Mouse (Mus musculus) forebrain, embryonic 12.5 days (tissue): Measurements from ENCODE around the gene Catsper3. TPM values are rescaled to one million over a fixed set of nuclear protein-coding genes. Genes with fewer than 3 reads are reported as not detected.

Experiments used
- ATAC-seq: fragments of 200-750 bp; cut with Nextera tagmentation; 2 replicates; pipeline ENCODE4 v1.8.0; 2017; ENCODE audit warnings: moderate TSS enrichment; ENCODE audit not compliant: low FRiP score
- H3K27ac ChIP-seq: fragments of 300-500 bp; sonication (generic); 2 replicates; pipeline ENCODE4 v1.5.1; 2016; ENCODE audit warnings: mild to moderate bottlenecking
- H3K27me3 ChIP-seq: fragments of 300-500 bp; sonication (generic); 2 replicates; pipeline ENCODE4 v1.6.1; 2016; ENCODE audit warnings: mild to moderate bottlenecking
- H3K36me3 ChIP-seq: fragments of 300-500 bp; sonication (generic); replicated peaks from 2 replicates; pipeline ENCODE4 v1.6.1; 2016; ENCODE audit warnings: mild to moderate bottlenecking
- H3K4me1 ChIP-seq: fragments of 300-500 bp; sonication (generic); 2 replicates; pipeline ENCODE4 v1.6.1; 2016
- H3K4me2 ChIP-seq: fragments of 300-500 bp; sonication (generic); 2 replicates; pipeline ENCODE4 v1.6.1; 2016; ENCODE audit warnings: mild to moderate bottlenecking, moderate library complexity
- H3K4me3 ChIP-seq: fragments of 300-500 bp; sonication (generic); replicated peaks from 2 replicates; pipeline ENCODE4 v1.5.1; 2016; ENCODE audit warnings: mild to moderate bottlenecking
- H3K9ac ChIP-seq: fragments of 300-500 bp; sonication (generic); 2 replicates; pipeline ENCODE4 v1.6.1; 2016; ENCODE audit warnings: mild to moderate bottlenecking
- H3K9me3 ChIP-seq: fragments of 300-500 bp; sonication (generic); 2 replicates; pipeline ENCODE4 v1.6.1; 2016
- WGBS: fragments of 180-500 bp; shearing (Covaris S2); methylation state at CpG from one replicate; pipeline ENCODE4 v1.1.7; 2016; 5-methylcytosine and 5-hydroxymethylcytosine counted together
- polyA plus RNA-seq: library from polyadenylated mRNA; unstranded; fragments of >200 nt; fragmentation: Nextera tagmentation; extraction: Ambion mirVana; gene quantifications from 2 replicates; pipeline ENCODE4 v1.2.1, GENCODE M21; 2016

The Catsper3 gene
- polyA plus RNA-seq, 1 experiment from 2014 or later: not detected

DNA sequence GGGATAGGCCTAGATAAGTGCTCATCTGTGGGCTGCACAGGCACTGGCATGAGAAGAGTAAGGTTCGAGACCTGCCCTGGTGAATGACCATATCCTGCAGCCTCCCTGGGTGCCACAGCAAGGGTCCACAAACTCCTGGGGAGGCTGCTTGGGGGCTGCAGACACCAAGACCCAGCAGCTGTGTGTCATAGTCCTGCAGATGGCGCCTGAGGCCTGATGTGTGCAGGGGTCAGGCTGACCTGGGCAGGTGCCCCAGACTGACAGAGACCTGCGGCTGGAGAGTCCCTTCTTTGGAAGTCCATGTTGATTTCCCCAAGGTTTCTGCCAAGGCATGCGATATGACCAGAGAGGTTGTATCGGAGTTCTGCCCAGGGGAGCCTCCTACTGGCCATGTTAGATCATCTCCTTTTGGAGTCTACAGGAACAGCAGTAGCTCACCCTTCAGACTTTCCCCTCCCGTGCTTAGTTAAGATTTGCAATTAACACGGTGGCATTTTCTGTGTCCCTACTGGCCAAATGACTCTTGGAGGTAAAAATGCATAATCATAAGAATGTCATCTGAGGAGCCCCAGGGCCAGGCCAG is 24.8 kb downstream of the Catsper3 start:
- Histone ChIP-seq H3K36me3 (no peaks in the 10 kb centered on the region), H3K27ac (no peak overlapping the region), H3K9me3 (no peaks in the 10 kb centered on the region), H3K9ac (no peak overlapping the region), H3K27me3 (no peaks in the 10 kb centered on the region; the same call in 1 of the 2 replicates), H3K4me1 (no peaks in the 10 kb centered on the region), H3K4me2 (no peak overlapping the region), H3K4me3 (no peak overlapping the region)
- ATAC-seq: no peak
- 69% methylated on average over 7 of the region's 7 CpGs for WGBS

DNA sequence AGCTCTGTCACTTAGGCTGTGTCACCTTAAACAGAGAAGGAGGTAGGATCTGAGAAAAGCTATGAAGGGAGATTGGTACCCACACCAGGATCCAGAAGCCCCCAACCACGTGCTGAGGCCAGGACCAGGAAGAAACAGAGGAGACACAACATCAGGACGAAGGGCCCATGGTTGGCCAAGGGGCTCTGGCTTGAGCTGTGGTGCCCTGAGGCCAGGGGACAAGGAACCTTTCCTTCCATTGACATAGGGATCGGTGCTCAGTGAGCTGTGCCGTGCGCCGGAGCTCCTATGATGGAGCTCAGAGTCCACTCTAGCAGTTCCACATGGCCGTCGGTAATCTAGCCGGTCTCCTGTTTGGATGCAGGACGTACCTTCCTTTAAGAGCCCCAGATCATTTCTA is 25.3 kb downstream of the Catsper3 start:
- H3K9me3 ChIP-seq: no peaks in the 10 kb centered on the region
- no peaks in the 10 kb centered on the region for H3K36me3 ChIP-seq
- H3K4me2 ChIP-seq: no peak overlapping the region
- no peak for ATAC-seq
- WGBS: 89% methylated on average over 10 of the region's 10 CpGs
- H3K9ac ChIP-seq: no peak overlapping the region
- no peaks in the 10 kb centered on the region for H3K4me1 ChIP-seq
- H3K27ac ChIP-seq: no peak overlapping the region
- no peak overlapping the region for H3K4me3 ChIP-seq
- H3K27me3 ChIP-seq: no peaks in the 10 kb centered on the region; the same call in 1 of the 2 replicates

DNA sequence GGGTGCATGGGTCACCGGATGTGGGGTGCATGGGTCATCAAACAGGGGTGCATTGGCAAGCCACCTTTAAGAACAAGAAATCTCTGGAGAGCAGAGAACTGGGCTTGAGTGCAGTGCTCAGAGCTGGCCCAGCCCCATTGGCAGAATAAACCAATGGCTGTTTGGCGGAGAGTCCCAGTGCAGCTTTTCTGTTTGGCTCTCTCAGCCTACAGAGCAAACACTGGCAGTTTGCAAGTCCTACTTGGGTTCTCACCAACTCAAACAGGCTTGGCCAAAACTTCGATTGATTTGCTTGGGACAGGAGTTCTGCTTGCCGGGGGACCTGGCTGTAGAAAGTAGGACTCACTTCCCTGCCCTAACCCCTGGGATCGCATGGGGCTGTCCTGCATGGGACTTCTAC is 26.6 kb downstream of the Catsper3 start:
- Histone ChIP-seq H3K9ac (no peak overlapping the region), H3K9me3 (no peaks in the 10 kb centered on the region), H3K36me3 (no peaks in the 10 kb centered on the region), H3K27me3 (peaks cover 4% of the 10 kb centered on the region; the same call in 1 of the 2 replicates), H3K27ac (no peak overlapping the region), H3K4me3 (no peak overlapping the region), H3K4me2 (no peak overlapping the region), H3K4me1 (no peaks in the 10 kb centered on the region)
- no peak for ATAC-seq
- WGBS: 75% methylated on average over 5 of the region's 5 CpGs

GRCm38 (mm10) chr13:55813490-55814016 is 29.2 kb downstream of the Catsper3 start:
- Histone ChIP-seq H3K9ac (no peak overlapping the region), H3K4me3 (no peak overlapping the region), H3K4me2 (no peak overlapping the region), H3K4me1 (no peaks in the 10 kb centered on the region), H3K27ac (no peak overlapping the region), H3K9me3 (no peaks in the 10 kb centered on the region), H3K36me3 (no peaks in the 10 kb centered on the region), H3K27me3 (peaks cover 10% of the 10 kb centered on the region)
- ATAC-seq: no peak
- 62% methylated on average over 5 of the region's 5 CpGs for WGBS

DNA sequence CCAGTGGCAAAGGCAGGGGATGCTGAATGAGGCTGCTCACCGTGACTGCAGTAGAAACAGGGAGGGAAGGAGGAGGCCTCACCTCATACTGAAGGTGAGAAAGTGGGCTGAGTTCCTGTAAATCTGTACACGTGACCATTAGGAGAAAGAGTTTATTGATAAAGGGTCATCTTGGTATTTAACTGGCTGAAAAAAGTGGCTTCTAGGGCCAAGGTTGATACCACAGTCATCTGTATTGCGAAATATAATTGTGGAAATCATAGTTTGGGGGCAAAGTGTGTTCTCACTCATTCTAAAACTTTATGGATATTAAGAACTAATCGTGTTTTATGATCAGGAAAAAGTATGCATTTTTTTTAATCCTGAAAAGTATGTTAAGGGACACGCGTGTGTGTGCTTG is 30.5 kb downstream of the Catsper3 start:
- WGBS: 85% methylated on average over 6 of the region's 6 CpGs
- no peak overlapping the region for H3K4me3 ChIP-seq

DNA sequence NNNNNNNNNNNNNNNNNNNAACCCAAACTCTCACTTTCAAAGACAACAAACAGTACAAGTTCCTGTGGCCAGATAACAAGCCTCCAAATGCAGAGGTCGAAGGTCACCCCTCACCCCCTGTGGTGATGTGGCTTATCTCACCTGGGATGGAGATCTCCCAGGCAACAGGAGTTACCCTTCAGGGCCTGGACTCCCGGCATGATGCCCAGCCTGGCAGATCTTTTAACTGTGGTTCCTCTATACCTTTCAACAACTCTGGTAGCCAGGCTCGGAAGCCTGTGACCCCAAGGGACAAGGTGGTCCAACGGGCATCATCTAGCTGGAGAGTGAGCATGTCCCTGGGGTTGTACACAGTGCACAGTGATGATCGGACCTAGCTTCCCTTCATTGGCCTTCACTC is 38.1 kb downstream of the Catsper3 start:
- no peaks in the 10 kb centered on the region for H3K36me3 ChIP-seq
- H3K27me3 ChIP-seq: peaks cover 81% of the 10 kb centered on the region
- no peak overlapping the region for H3K4me3 ChIP-seq
- H3K9ac ChIP-seq: no peak overlapping the region
- no peaks in the 10 kb centered on the region for H3K9me3 ChIP-seq
- 55% methylated on average over 5 of the region's 5 CpGs for WGBS
- H3K27ac ChIP-seq: no peak overlapping the region
- ATAC-seq: no peak
- H3K4me2 ChIP-seq: no peak overlapping the region
- H3K4me1 ChIP-seq: peaks cover 13% of the 10 kb centered on the region

More for the DNA sequence above, 30.5 kb downstream of the Catsper3 start:
- Histone ChIP-seq H3K36me3 (no peaks in the 10 kb centered on the region), H3K9me3 (no peaks in the 10 kb centered on the region), H3K27me3 (peaks cover 15% of the 10 kb centered on the region), H3K4me2 (no peak overlapping the region), H3K9ac (no peak overlapping the region), H3K4me1 (no peaks in the 10 kb centered on the region), H3K27ac (no peak overlapping the region)
- ATAC-seq: no peak

- no peak overlapping the region for H3K27ac ChIP-seq
- no peaks in the 10 kb centered on the region for H3K36me3 ChIP-seq
- H3K27me3 ChIP-seq: peaks cover 95% of the 10 kb centered on the region
- peaks cover 21% of the 10 kb centered on the region for H3K4me1 ChIP-seq
- 6% methylated on average over 10 of the region's 10 CpGs for WGBS
- H3K9ac ChIP-seq: no peak overlapping the region
- H3K4me3 ChIP-seq: no peak overlapping the region
- ATAC-seq: no peak
- no peaks in the 10 kb centered on the region for H3K9me3 ChIP-seq
- no peak overlapping the region for H3K4me2 ChIP-seq
Observed at GRCm38 (mm10) chr13:55824151-55824945, 40.0 kb downstream of the Catsper3 start.

DNA sequence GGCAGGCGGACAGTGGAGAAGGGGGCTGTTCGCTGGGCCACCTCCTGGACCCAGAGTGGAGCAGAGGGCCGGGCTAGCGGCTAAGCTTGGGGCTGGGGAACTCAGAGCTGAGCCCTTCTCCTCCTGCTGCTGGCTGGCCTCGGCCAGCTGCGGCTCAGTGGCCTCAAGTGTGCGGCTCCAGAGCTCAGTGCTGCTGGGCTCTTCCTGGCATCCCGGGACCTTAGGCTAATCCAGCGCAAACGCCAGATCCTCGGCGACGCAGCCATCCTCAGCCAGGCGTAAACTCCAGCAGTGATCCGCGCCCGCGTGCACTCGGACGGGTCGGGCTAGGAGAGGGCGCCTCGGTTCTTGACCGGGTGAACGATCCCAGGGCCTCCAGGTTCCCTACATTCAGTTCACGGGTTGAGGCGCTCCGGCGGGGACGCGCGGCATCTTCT is 40.9 kb downstream of the Catsper3 start:
- under 1% methylated on average over 31 of the region's 32 CpGs for WGBS
- ATAC-seq: no peak

DNA sequence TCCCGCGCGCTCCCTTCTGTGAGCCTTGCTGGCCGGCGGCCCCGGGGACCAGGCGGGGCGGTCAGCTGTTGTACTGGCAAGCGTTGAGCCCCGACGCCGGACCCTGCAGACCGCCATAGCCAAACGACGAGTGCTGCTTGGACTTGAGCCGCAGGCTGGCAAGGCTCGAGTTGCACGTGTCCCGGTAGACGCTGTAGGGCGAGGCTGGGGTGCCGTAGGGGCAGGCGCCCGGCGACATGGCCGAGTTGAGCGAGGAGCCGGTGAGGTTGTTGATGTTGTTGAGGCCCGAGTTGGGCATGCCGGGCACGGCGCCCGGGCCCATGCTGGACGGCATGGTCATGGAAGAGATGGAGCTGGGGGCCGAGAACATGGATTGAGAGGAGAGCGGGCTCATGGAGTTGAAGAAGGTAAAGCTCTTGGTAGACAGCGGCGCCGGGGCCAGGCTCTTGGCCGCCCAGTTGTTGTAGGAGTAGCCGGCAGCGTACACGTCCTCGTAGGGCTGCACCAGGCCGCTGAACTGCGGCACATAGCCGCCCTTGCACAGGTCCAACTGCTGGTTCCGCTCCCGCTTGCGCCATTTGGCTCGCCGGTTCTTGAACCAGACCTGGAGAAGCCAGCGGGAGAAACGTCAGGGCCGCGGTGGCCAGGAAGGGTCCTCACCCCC is 41.8 kb downstream of the Catsper3 start:
- Histone ChIP-seq H3K9ac (no peak overlapping the region), H3K4me2 (no peak overlapping the region), H3K27me3 (peaks cover 92% of the 10 kb centered on the region), H3K36me3 (no peaks in the 10 kb centered on the region), H3K4me1 (peaks cover 35% of the 10 kb centered on the region), H3K4me3 (0 out of 2 replicates have a peak overlapping the region, but pooled peaks have one; percentile 5), H3K9me3 (no peaks in the 10 kb centered on the region), H3K27ac (no peak overlapping the region)
- no peak for ATAC-seq
- under 1% methylated on average over 56 of the region's 56 CpGs for WGBS

More for the DNA sequence above, 40.9 kb downstream of the Catsper3 start:
- Histone ChIP-seq H3K27ac (no peak overlapping the region), H3K36me3 (no peaks in the 10 kb centered on the region), H3K9ac (no peak overlapping the region), H3K4me1 (peaks cover 26% of the 10 kb centered on the region), H3K4me3 (no peak overlapping the region), H3K9me3 (no peaks in the 10 kb centered on the region), H3K4me2 (no peak overlapping the region), H3K27me3 (peaks cover 92% of the 10 kb centered on the region)

DNA sequence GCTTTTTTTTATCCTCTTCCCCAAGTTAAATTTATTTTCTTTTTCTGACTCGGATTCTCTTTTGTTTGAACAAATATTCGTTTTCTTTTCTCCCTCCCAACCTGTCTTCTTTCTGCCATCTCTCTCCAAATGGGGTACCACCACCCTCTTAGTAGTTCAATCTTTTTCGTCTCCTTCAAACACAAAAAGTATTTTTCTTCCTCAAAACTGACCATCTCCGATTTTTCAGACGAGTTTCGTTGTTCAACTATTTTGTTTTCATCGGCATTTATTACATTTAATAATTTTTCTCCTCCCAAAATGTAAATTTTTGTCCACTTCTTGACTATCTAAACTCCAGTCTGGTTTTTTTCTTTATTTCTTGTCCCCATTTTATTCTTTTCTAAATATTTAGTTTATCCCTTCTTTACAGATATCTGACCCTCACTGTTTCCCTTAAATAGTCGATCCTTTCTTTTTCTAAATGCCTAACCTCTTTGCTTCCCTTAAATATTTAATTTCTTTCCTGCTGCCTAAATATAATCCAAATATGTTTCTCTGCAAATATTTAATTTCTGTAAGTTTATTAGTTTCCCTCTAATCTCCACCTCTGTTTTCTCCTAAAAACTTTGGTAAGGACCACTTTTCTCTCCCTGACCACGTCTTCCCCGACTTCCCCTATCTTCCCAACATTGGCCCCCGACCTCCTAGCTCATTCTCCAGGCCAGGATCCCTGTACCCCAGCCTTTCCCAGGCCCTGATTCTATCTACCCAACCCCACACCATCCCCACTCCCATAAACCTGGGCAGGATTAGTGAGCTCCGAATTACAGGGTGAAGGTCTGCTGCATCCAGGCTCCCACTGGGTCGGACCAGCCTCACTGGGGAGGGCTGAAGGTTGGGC is 42.7 kb downstream of the Catsper3 start:
- WGBS: 4% methylated on average over 13 of the region's 13 CpGs
- peaks cover 92% of the 10 kb centered on the region for H3K27me3 ChIP-seq
- no peaks in the 10 kb centered on the region for H3K9me3 ChIP-seq
- no peak overlapping the region for H3K27ac ChIP-seq
- no peaks in the 10 kb centered on the region for H3K36me3 ChIP-seq
- ATAC-seq: no peak
- no peak overlapping the region for H3K9ac ChIP-seq
- no peak overlapping the region for H3K4me2 ChIP-seq
- H3K4me1 ChIP-seq: peaks cover 42% of the 10 kb centered on the region
- no peak overlapping the region for H3K4me3 ChIP-seq

GRCm38 (mm10) chr13:55827679-55828140 is 43.3 kb downstream of the Catsper3 start:
- Histone ChIP-seq H3K9me3 (no peaks in the 10 kb centered on the region), H3K27ac (no peak overlapping the region), H3K4me2 (no peak overlapping the region), H3K4me3 (no peak overlapping the region), H3K9ac (no peak overlapping the region), H3K27me3 (peaks cover 92% of the 10 kb centered on the region), H3K4me1 (peaks cover 42% of the 10 kb centered on the region), H3K36me3 (no peaks in the 10 kb centered on the region)
- ATAC-seq: no peak
- under 1% methylated on average over 6 of the region's 6 CpGs for WGBS
